Mouse (Mus musculus): ENCODE measurements at regions not wholly inside any gene's neighbourhood (a gene's known extent, or its start where the extent isn't known, plus 50 kb on each side); places are given as distances from the start of the nearest gene placed in this dataset.
"Not testable (repeated sequence)": the region's sequence is repeated elsewhere in the genome, so short reads cannot be mapped to it uniquely, and the experiment has no call there.

DNA sequence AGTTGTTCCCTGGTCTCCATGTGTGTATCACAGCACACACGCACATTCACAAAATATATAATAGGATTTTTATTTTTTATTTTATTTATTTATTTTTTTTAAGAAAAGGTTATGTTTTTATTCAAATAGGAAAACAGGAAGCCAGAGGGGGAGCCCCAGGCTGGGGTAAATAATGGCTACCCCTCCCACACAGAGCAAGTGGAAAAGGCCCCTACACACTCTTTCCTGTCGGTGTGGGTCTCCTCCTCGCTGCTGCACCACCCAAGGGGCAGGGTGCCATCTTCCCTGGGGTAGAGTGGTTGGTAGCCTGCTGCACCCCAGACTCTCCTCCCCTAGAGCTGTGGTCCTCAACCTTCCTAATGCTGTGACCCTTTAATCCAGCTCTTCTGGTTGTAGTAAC, 181.6 kb downstream of the Katnal1 start:
- no peak overlapping the region for H3K27ac ChIP-seq (replicated peaks; ENCODE audit: low read depth, low read length)
- DNase-seq (ENCODE audit: low spot score) (no peak), ATAC-seq (ENCODE audit: low FRiP score, low read depth) (no peak)
- no peak for TF ChIP-seq POLR2A (IDR thresholded peaks at IDR 0.05; ENCODE audit: borderline replicate concordance, extremely low read depth, insufficient read depth, insufficient read length)
- no peaks in the 10 kb centered on the region for H3K4me1 ChIP-seq (ENCODE audit: control insufficient read depth, insufficient read depth, low read length)
- 93% methylated on average over 3 of the region's 3 CpGs for WGBS
- H3K36me3 ChIP-seq (ENCODE audit: control insufficient read depth, insufficient read depth, low read length) = no peaks in the 10 kb centered on the region
- H3K9me3 ChIP-seq (ENCODE audit: control insufficient read depth, low read length) = no peaks in the 10 kb centered on the region
- H3K27me3 ChIP-seq (ENCODE audit: control insufficient read depth, insufficient read depth, low read length) = no peaks in the 10 kb centered on the region
- H3K4me3 ChIP-seq (replicated peaks; ENCODE audit: low read length) = no peak overlapping the region
- H3K4me2 ChIP-seq (replicated peaks; ENCODE audit: low read depth, low read length, severe bottlenecking) = no peak overlapping the region
- H3K9ac ChIP-seq (ENCODE audit: low read depth, low read length, severe bottlenecking) = no peak overlapping the region

DNA sequence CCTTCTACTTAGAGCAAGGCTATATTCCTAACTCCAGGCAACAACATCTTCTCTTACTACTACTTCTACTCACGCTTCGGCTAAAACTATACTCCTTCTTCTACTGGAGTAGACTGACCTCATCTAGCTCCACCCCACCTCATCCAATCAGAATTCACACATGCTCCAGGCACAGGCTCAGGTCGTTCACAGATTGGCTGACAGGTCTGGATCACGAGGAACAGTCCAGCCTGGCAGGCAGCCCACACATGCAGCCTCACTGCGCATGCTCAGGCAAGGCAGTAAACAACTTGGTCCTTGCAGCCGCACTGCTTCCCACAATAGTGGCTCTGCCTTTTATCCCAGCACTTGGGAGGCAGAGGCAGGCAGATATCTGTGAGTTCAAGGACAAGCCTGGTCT, 182.4 kb downstream of the Katnal1 start:
- WGBS = 60% methylated on average over 6 of the region's 6 CpGs
- H3K9ac ChIP-seq (ENCODE audit: low read depth, low read length, severe bottlenecking); H3K27me3 ChIP-seq (ENCODE audit: control insufficient read depth, insufficient read depth, low read length); H3K9me3 ChIP-seq (ENCODE audit: control insufficient read depth, low read length); H3K4me1 ChIP-seq (ENCODE audit: control insufficient read depth, insufficient read depth, low read length); H3K27ac ChIP-seq (replicated peaks; ENCODE audit: low read depth, low read length); ATAC-seq (ENCODE audit: low FRiP score, low read depth); H3K4me3 ChIP-seq (replicated peaks; ENCODE audit: low read length); H3K4me2 ChIP-seq (replicated peaks; ENCODE audit: low read depth, low read length, severe bottlenecking); H3K36me3 ChIP-seq (ENCODE audit: control insufficient read depth, insufficient read depth, low read length); DNase-seq (ENCODE audit: low spot score): not testable (repeated sequence)

DNA sequence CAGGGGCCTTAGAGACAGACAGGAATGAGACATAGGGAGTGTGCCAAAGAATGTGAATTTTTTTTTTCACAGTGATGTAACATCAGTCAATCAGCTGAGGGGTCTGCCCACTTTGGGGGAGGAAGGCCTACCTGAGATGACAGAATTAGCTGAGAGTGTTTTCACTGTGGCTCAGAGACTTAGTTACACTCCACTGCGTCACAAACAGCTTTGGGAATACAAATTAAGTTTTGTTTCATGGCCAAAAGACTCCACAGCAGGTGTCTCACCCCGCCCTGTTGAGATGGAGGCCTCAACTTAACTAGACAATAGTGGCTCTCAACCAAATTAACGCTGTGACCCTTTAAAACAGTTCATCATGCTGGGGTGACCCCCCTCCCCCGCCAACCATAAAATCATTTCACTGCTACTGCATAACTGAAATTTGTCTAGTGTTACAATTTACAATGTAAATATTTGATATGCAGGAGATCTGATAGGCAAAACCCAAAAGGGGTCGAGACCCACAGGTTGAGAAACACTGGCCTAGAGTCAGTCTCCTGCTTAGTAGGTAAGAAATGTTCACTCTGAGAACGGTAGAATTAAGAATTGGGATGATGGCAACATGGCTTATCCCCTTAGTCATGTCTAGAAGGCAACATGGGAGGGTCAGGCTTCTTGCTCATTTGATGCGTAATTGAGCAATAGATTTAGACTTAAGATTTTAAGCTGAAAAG, 184.3 kb downstream of the Katnal1 start:
- Histone ChIP-seq H3K27ac (replicated peaks; ENCODE audit: low read depth, low read length) (no peak overlapping the region), H3K27me3 (ENCODE audit: control insufficient read depth, insufficient read depth, low read length) (no peaks in the 10 kb centered on the region), H3K4me1 (ENCODE audit: control insufficient read depth, insufficient read depth, low read length) (peaks cover 4% of the 10 kb centered on the region; the same call in 1 of the 2 replicates), H3K9me3 (ENCODE audit: control insufficient read depth, low read length) (no peaks in the 10 kb centered on the region), H3K4me3 (replicated peaks; ENCODE audit: low read length) (no peak overlapping the region), H3K9ac (ENCODE audit: low read depth, low read length, severe bottlenecking) (no peak overlapping the region), H3K36me3 (ENCODE audit: control insufficient read depth, insufficient read depth, low read length) (no peaks in the 10 kb centered on the region), H3K4me2 (replicated peaks; ENCODE audit: low read depth, low read length, severe bottlenecking) (no peak overlapping the region)
- DNase-seq (ENCODE audit: low spot score) = no peak
- no peak for ATAC-seq (ENCODE audit: low FRiP score, low read depth)
- no peak for TF ChIP-seq POLR2A (IDR thresholded peaks at IDR 0.05; ENCODE audit: borderline replicate concordance, extremely low read depth, insufficient read depth, insufficient read length)
- 87% methylated on average over 7 of the region's 7 CpGs for WGBS

DNA sequence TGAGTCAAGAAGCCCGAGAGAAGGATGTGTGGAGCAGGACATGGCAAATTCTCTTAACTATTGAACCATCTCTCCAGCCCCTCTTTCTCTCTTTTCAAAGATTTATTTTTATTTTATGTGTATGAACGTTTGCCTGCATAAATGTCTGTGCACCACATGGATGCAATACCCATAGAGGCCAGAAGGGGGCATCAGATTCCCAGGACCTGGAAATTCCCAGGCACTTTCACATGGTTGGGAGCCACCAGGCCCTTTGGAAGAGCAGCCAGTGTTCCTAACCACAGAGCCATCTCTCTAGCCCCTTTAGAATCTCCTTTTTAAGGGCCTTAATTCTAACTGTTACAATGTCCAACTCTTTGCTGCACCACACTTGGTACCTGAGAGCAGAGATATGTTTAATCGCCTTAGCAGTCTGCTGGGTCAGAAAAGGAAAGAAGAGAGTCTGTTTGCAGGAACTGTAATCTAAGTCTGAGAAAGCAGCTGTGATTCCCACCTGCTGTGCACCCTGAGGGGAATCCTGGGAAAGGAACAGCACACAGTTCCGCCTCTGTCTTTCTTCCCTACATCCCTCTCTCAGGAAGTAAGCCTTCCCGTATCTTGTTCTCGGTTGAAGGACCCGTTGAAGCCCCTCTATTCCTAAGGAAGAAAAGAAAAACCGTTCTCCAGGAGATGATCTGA, 186.8 kb downstream of the Katnal1 start:
- Histone ChIP-seq H3K4me2 (replicated peaks; ENCODE audit: low read depth, low read length, severe bottlenecking) (no peak overlapping the region), H3K4me1 (ENCODE audit: control insufficient read depth, insufficient read depth, low read length) (peaks cover 4% of the 10 kb centered on the region; the same call in 1 of the 2 replicates), H3K4me3 (replicated peaks; ENCODE audit: low read length) (no peak overlapping the region), H3K27me3 (ENCODE audit: control insufficient read depth, insufficient read depth, low read length) (no peaks in the 10 kb centered on the region), H3K9me3 (ENCODE audit: control insufficient read depth, low read length) (no peaks in the 10 kb centered on the region), H3K36me3 (ENCODE audit: control insufficient read depth, insufficient read depth, low read length) (no peaks in the 10 kb centered on the region), H3K9ac (ENCODE audit: low read depth, low read length, severe bottlenecking) (no peak overlapping the region), H3K27ac (replicated peaks; ENCODE audit: low read depth, low read length) (no peak overlapping the region)
- WGBS = 85% methylated on average over 8 of the region's 8 CpGs
- ATAC-seq (ENCODE audit: low FRiP score, low read depth) (no peak), DNase-seq (ENCODE audit: low spot score) (no peak)
- TF ChIP-seq POLR2A (IDR thresholded peaks at IDR 0.05; ENCODE audit: borderline replicate concordance, extremely low read depth, insufficient read depth, insufficient read length) = no peak

DNA sequence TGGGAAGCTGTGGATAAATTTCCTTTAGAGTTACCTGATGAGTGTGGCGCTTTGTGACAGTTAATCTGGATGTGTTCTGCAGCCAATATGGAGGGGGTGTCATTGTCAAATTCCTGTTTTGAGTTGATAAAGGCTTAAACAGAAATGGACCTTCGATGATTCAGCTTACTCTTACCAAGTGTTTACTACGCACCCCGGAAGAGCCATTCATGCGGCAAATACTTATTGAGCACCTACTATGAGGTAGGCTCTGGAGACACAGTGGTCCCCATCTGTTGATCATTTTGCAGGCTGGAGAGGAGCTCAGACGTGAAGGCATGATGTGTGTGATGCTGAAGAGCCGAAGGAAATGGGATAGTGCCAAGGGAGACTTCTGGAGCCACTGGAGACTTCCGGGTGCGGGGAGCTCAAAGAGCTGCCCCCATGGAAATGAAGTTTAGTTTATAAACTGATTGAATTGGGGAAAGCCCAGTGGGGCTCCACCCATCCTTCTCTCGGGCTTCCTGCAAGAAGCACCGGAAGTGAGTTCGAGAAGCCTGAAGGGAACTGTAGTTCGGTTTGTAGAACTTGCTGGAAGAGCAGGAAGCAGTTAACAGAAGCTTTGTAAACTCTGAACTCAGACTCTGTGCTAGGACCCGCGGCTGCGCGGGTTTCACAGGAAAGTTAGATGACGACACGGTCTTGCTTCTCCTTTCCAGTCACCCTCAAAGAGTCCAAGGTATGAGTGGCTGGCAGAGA, 187.7 kb downstream of the Katnal1 start:
- no peak for DNase-seq (ENCODE audit: low spot score)
- H3K36me3 ChIP-seq (ENCODE audit: control insufficient read depth, insufficient read depth, low read length) = no peaks in the 10 kb centered on the region
- H3K4me2 ChIP-seq (replicated peaks; ENCODE audit: low read depth, low read length, severe bottlenecking) = no peak overlapping the region
- H3K27me3 ChIP-seq (ENCODE audit: control insufficient read depth, insufficient read depth, low read length) = no peaks in the 10 kb centered on the region
- H3K27ac ChIP-seq (replicated peaks; ENCODE audit: low read depth, low read length) = no peak overlapping the region
- TF ChIP-seq POLR2A (IDR thresholded peaks at IDR 0.05; ENCODE audit: borderline replicate concordance, extremely low read depth, insufficient read depth, insufficient read length) = no peak
- no peak overlapping the region for H3K4me3 ChIP-seq (replicated peaks; ENCODE audit: low read length)
- no peaks in the 10 kb centered on the region for H3K9me3 ChIP-seq (ENCODE audit: control insufficient read depth, low read length)
- 84% methylated on average over 19 of the region's 19 CpGs for WGBS
- H3K9ac ChIP-seq (ENCODE audit: low read depth, low read length, severe bottlenecking) = no peak overlapping the region
- H3K4me1 ChIP-seq (ENCODE audit: control insufficient read depth, insufficient read depth, low read length) = peaks cover 4% of the 10 kb centered on the region; the same call in 1 of the 2 replicates
- ATAC-seq (ENCODE audit: low FRiP score, low read depth) = no peak
